Mouse (Mus musculus) thymus, adult 2 months (tissue): Measurements from ENCODE around the gene Slc44a3.

ENCODE experiments used
- CTCF ChIP-seq: fragments of 200-500 bp; IDR thresholded peaks from 2 replicates; pipeline ENCODE4 v1.5.1; 2012; ENCODE audit warnings: mild to moderate bottlenecking, control low read depth, low read length, moderate library complexity, borderline replicate concordance; ENCODE audit not compliant: control insufficient read depth, poor library complexity, insufficient read depth; ENCODE audit errors: extremely low read depth
- POLR2A ChIP-seq: fragments of 200-500 bp; IDR thresholded peaks from 2 replicates; pipeline ENCODE4 v1.6.1; 2012; ENCODE audit warnings: mild to moderate bottlenecking, low read length, control low read depth, moderate library complexity; ENCODE audit not compliant: control insufficient read depth, poor library complexity, insufficient read depth; ENCODE audit errors: extremely low read depth

DNA sequence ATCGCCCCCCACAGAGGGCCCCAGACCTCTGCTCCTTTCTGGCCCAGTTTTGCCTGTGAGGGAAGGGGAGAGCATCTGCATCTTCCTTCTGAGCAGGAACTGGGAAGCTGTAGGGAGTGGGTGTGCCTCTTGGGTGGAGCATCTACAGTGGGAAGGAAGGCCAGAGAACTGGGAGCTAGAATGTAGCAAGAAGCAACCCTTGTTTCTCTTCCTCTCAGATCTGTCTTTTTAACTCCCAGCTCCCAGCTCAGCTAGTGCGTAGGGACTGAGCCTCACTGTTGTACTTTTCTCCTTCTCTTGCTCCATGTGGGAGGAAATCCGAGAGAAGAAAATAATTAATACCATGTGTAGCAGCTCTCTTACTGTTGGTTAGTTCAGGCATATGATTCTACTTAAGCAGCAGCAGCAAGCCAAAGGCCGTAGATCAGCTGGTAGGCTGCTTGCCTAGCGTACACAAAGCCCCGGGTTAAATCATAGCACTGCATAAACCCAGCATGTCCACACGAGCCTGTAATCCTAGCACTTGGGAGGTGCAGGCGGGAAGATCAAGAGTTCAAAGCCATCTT, 98.2 kb downstream of the Slc44a3 start:
- TF ChIP-seq POLR2A (no peak), CTCF (no peak)
